Mouse (Mus musculus): ENCODE measurements at regions not wholly inside any gene's neighbourhood (a gene's known extent, or its start where the extent isn't known, plus 50 kb on each side); places are given as distances from the start of the nearest gene placed in this dataset.
A peak's percentile ranks its signal among the peaks of the same experiment; 100 is the strongest.

DNA sequence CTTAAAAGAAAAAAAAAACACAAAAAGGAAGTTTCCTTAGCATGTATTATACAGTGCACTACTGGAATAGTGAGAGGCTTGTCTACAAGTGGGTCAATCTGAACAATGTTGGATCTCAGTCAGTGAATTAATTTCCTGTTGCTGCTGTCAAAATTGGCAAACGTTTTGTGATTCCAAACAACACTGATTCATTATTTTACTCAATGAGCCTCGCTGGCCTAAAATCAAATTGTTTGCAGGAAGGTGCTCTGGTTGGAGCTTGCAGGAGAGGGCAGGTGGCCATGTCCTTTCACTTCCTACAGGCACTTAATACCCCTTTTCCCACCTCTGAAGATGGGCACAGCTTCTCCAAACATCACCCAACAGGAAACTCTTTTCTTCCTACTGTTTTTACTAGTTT lies 226.3 kb upstream of the Bche start:
- no peak overlapping the region for H3K9ac ChIP-seq (ENCODE audit: low read depth, low read length)
- no peak for ATAC-seq (ENCODE audit: low FRiP score, low TSS enrichment)
- H3K4me2 ChIP-seq (replicated peaks; ENCODE audit: low read depth, low read length), result no peak overlapping the region
- WGBS, result 76% methylated on average over 2 of the region's 2 CpGs
- no peaks in the 10 kb centered on the region for H3K4me1 ChIP-seq (ENCODE audit: control insufficient read depth, insufficient read depth, low read length)
- no peaks in the 10 kb centered on the region for H3K27me3 ChIP-seq (ENCODE audit: control insufficient read depth, insufficient read depth, low read length)
- H3K9me3 ChIP-seq (ENCODE audit: control insufficient read depth, low read length), result no peaks in the 10 kb centered on the region
- no peak overlapping the region for H3K4me3 ChIP-seq (ENCODE audit: low read length)
- H3K36me3 ChIP-seq (ENCODE audit: control insufficient read depth, insufficient read depth, low read length), result no peaks in the 10 kb centered on the region
- H3K27ac ChIP-seq (ENCODE audit: low read depth, low read length), result no peak overlapping the region

DNA sequence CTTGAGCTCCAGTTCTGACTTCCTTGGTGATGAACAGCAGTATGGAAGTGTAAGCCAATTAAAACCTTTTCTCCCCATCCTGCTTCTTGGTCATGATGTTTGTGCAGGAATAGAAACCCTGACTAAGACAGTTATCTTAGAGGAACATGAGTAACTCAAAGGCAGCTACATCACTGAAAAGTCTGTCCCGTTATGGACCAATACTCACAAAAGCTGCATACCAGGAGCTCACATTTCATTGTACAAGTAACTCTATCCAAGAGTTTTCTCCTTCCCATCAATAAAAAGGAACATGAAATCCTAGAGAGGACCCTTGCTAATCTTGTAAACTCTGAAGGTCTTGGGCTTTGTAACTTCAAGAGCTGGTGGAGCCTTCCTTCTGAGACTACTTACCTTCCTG lies 224.0 kb upstream of the Bche start:
- H3K4me1 ChIP-seq (ENCODE audit: control insufficient read depth, insufficient read depth, low read length), result no peaks in the 10 kb centered on the region
- H3K36me3 ChIP-seq (ENCODE audit: control insufficient read depth, insufficient read depth, low read length), result no peaks in the 10 kb centered on the region
- no peaks in the 10 kb centered on the region for H3K9me3 ChIP-seq (ENCODE audit: control insufficient read depth, low read length)
- 52% methylated on average over 1 of the region's 1 CpGs for WGBS
- ATAC-seq (ENCODE audit: low FRiP score, low TSS enrichment), result peak; percentile 76; the same call in 1 of the 2 replicates
- H3K27ac ChIP-seq (ENCODE audit: low read depth, low read length), result no peak overlapping the region
- H3K27me3 ChIP-seq (ENCODE audit: control insufficient read depth, insufficient read depth, low read length), result no peaks in the 10 kb centered on the region
- H3K9ac ChIP-seq (ENCODE audit: low read depth, low read length), result no peak overlapping the region
- no peak overlapping the region for H3K4me2 ChIP-seq (replicated peaks; ENCODE audit: low read depth, low read length)
- no peak overlapping the region for H3K4me3 ChIP-seq (ENCODE audit: low read length)
